Mouse (Mus musculus) C2C12 (cell line): ENCODE data around the gene Esyt2.

Experiments used
- CEBPB ChIP-seq: IDR thresholded peaks from one replicate; pipeline ENCODE4 v1.6.1; 2011; ENCODE audit warnings: low read depth, mild to moderate bottlenecking, control low read depth, moderate library complexity
- CTCF ChIP-seq: IDR thresholded peaks from one replicate; pipeline ENCODE4 v1.5.1; 2011; ENCODE audit not compliant: control insufficient read depth, insufficient read depth, insufficient read length
- MAX ChIP-seq: IDR thresholded peaks from one replicate; pipeline ENCODE4 v1.6.1; 2011; ENCODE audit warnings: mild to moderate bottlenecking, control low read depth
- MYOD1 ChIP-seq: IDR thresholded peaks from one replicate; pipeline ENCODE4 v1.6.1; 2011; ENCODE audit warnings: low read depth; ENCODE audit not compliant: control insufficient read depth, insufficient read length
- MYOG ChIP-seq: IDR thresholded peaks from one replicate; pipeline ENCODE4 v1.6.1; 2011; ENCODE audit not compliant: control insufficient read depth, insufficient read length; ENCODE audit errors: extremely low read depth
- USF1 ChIP-seq: IDR thresholded peaks from one replicate; pipeline ENCODE4 v1.6.1; 2011; ENCODE audit warnings: low read depth, mild to moderate bottlenecking, control low read depth, moderate library complexity

DNA sequence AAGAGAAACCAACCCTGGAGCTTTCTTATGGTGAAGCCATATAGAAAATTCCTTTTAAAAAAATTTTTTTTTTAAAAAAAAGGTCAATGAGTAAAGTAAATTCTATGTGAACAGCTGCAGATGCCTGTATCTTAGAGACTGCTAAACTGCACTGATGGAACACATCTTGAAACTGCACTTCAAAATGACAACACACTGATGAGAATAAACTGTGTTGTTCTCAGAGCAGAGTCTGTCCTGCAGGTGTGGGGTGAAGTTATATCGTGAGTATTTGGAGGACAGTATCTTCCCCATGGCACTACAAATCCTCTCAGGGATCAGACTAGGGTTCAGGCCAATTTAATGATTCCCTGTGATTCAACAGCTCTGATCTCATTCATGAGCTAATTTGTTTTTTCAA lies 48.9 kb upstream of the Esyt2 start:
- TF ChIP-seq USF1 (no peak), CTCF (no peak), CEBPB (no peak), MAX (no peak), MYOD1 (no peak), MYOG (no peak)
